Mouse (Mus musculus) myocyte (in vitro differentiated cells): ENCODE results near the gene Colgalt2.

Source experiments
- CEBPB ChIP-seq: IDR thresholded peaks from 2 replicates; pipeline ENCODE4 v1.6.1; 2011; ENCODE audit warnings: mild to moderate bottlenecking, moderate library complexity; ENCODE audit not compliant: poor library complexity, insufficient read depth, severe bottlenecking
- E2F4 ChIP-seq: IDR thresholded peaks from one replicate; pipeline ENCODE4 v1.6.1; 2011; ENCODE audit warnings: mild to moderate bottlenecking, control low read depth, moderate library complexity; ENCODE audit not compliant: insufficient read depth
- MAX ChIP-seq: IDR thresholded peaks from one replicate; pipeline ENCODE4 v1.6.1; 2011; ENCODE audit warnings: low read depth, mild to moderate bottlenecking, control low read depth
- MYOD1 ChIP-seq, 3 experiments: IDR thresholded peaks; one replicate each; pipeline ENCODE4 v1.6.1; 2011; ENCODE audit warnings: control low read depth in 2 of 3, low read depth in 2 of 3, mild to moderate bottlenecking in 2 of 3, moderate library complexity in 1 of 3; ENCODE audit not compliant: insufficient read length in 2 of 3, control insufficient read depth in 1 of 3
- MYOG ChIP-seq, 3 experiments: IDR thresholded peaks; one replicate each; pipeline ENCODE4 v1.6.1; 2011; ENCODE audit warnings: control low read depth in 2 of 3, low read depth in 2 of 3, mild to moderate bottlenecking in 2 of 3; ENCODE audit not compliant: insufficient read length in 2 of 3, control insufficient read depth in 1 of 3, insufficient read depth in 1 of 3
- POLR2A ChIP-seq: IDR thresholded peaks from one replicate; pipeline ENCODE4 v1.6.1; 2011; ENCODE audit warnings: low read depth, mild to moderate bottlenecking, control low read depth, moderate library complexity; ENCODE audit not compliant: insufficient read length
- POLR2AphosphoS2 ChIP-seq: IDR thresholded peaks from one replicate; pipeline ENCODE4 v1.6.1; 2011; ENCODE audit warnings: low read depth, control low read depth; ENCODE audit not compliant: insufficient read length
- REST ChIP-seq: IDR thresholded peaks from one replicate; pipeline ENCODE4 v1.6.1; 2011; ENCODE audit warnings: mild to moderate bottlenecking, control low read depth, moderate library complexity; ENCODE audit not compliant: insufficient read depth, insufficient read length
- SRF ChIP-seq: IDR thresholded peaks from one replicate; pipeline ENCODE4 v1.6.1; 2011; ENCODE audit warnings: low read depth; ENCODE audit not compliant: control insufficient read depth, insufficient read length
- TCF12 ChIP-seq: IDR thresholded peaks from one replicate; pipeline ENCODE4 v1.6.1; 2011; ENCODE audit warnings: mild to moderate bottlenecking, control low read depth; ENCODE audit not compliant: poor library complexity, insufficient read depth, severe bottlenecking
- TCF3 ChIP-seq: IDR thresholded peaks from one replicate; pipeline ENCODE4 v1.6.1; 2011; ENCODE audit warnings: low read depth, control low read depth; ENCODE audit not compliant: insufficient read length
- USF1 ChIP-seq: IDR thresholded peaks from one replicate; pipeline ENCODE4 v1.6.1; 2011; ENCODE audit warnings: low read depth, mild to moderate bottlenecking, control low read depth, moderate library complexity

DNA sequence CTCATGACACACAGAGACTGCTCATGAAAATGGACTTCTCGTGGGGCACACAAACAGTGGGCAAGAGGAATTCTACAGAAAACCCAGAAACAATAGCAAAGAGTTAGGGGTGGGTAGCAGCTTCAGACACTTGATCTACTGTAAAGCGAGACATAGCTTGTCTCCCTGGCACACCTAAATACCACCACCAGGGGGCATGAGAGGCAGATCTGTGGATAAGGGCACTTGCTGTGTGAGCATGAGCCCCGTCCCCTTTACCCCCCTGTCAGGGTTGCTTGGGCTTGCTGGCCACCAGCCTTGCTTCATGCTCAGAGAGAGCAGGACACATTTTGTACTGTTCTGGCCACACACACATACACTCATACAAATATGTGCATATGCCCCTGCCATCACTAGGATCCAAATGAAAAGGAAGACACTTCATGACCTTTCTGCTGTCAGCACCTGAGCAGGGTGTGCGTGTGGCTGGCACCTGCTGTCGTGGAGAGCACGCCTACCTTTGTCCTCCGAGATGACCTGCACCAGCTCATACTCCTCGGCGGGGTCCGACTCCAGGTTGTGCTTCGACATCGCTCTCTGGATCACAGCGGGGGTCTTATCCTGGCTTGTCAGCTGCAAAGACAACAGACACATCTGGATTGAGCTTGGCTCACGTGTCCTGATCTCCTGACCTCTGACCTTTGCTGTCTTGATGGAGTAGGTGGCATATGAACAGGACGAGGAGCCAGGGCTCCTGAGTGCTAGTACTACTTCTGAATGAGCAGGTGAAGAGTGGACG is 121.4 kb downstream of the Colgalt2 start:
- TF ChIP-seq POLR2AphosphoS2: no peak
- no peak for TF ChIP-seq TCF12
- no peak for TF ChIP-seq POLR2A
- no peak for TF ChIP-seq USF1
- no peak for TF ChIP-seq CEBPB
- no peak for TF ChIP-seq E2F4
- no peak for TF ChIP-seq SRF
- TF ChIP-seq MAX: no peak
- TF ChIP-seq MYOG (IDR thresholded peaks at IDR 0.05; ENCODE audit: control insufficient read depth in 1 of 3, insufficient read depth in 1 of 3, insufficient read length in 2 of 3, low read depth in 2 of 3): no peak
- no peak for TF ChIP-seq TCF3
- TF ChIP-seq MYOD1 (IDR thresholded peaks at IDR 0.05; ENCODE audit: control insufficient read depth in 1 of 3, insufficient read length in 2 of 3, low read depth in 2 of 3): no peak
- TF ChIP-seq REST: no peak
